ENCODE assay signal across 8 mouse cellular contexts in the genomic region with DNA sequence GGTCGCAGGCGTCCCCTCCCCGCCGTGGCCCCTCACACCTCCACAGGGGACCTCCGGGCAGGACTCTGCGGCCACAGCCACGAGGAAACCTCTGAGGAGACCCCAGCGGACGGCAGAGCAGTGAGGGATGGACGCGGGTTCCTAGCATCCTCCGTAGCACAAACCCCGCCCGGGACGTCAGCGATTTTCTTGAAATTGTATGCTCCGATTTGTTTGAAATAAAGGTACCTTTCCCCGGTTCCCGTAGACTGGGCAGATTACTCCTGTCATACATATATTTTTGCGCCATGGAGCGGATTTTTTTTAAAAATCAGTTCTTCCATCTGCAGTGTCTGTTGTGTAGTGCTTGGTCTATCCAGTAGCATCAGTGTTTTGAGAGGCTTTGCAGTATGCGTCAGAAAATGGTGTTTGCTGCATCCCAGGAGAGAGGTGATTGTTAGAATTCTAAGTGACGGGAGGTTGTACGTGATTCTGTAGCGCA. TPM values are rescaled to one million over a fixed set of nuclear protein-coding genes. Genes with fewer than 3 reads are reported as not detected.
DNase-seq lines count a peak whose midpoint lies in the region; ATAC-seq and TF ChIP-seq lines count a peak whose summit lies in the region.

No protein-coding gene starts in this region.

- TF ChIP-seq CTCF in C2C12 (IDR thresholded peaks at IDR 0.05; ENCODE audit: control insufficient read depth, insufficient read depth, insufficient read length): no peak

- DNase-seq in heart, postnatal 4 days: no peak
- peak; percentile 4 for DNase-seq in c-Kit-negative CD71-positive TER-119-positive erythroid progenitor cells, embryonic 14.5 days (ENCODE audit: low read depth, low spot score)
- DNase-seq in gastrocnemius, adult 18-20 months (ENCODE audit: low spot score): no peak
- DNase-seq in gastrocnemius, adult 8-10 months (ENCODE audit: low spot score in 2 of 2): no peak

- peak overlapping the region; percentile 65 to 83 for H3K4me3 ChIP-seq in heart, embryonic 14.5 days (ENCODE audit: control insufficient read depth in 1 of 2, insufficient read depth in 1 of 2, low read depth in 1 of 2, low read length in 2 of 2)
- H3K4me3 ChIP-seq in C2C12 (ENCODE audit: insufficient read depth, poor library complexity, severe bottlenecking): peak overlapping the region; percentile 91
- H3K4me3 ChIP-seq in hindbrain, embryonic 16.5 days (ENCODE audit: low read length): peak overlapping the region; percentile 98
- H3K4me3 ChIP-seq in midbrain, embryonic 12.5 days: peak overlapping the region; percentile 92

- peaks cover 31% of the 10 kb centered on the region for H3K36me3 ChIP-seq in heart, embryonic 14.5 days (ENCODE audit: control insufficient read depth, insufficient read depth, low read length)
- peaks cover 34% of the 10 kb centered on the region for H3K36me3 ChIP-seq in C2C12 (ENCODE audit: control insufficient read depth, insufficient read depth)
- peaks cover 6% of the 10 kb centered on the region; the same call in 1 of the 2 replicates for H3K36me3 ChIP-seq in hindbrain, embryonic 16.5 days (ENCODE audit: control insufficient read depth, insufficient read depth, low read length)
- H3K36me3 ChIP-seq in midbrain, embryonic 12.5 days: peaks cover 24% of the 10 kb centered on the region

- no peaks in the 10 kb centered on the region for H3K4me1 ChIP-seq in heart, embryonic 14.5 days (ENCODE audit: control insufficient read depth in 2 of 2, insufficient read depth in 2 of 2, low read length in 2 of 2)
- peaks cover 12% of the 10 kb centered on the region for H3K4me1 ChIP-seq in hindbrain, embryonic 16.5 days (ENCODE audit: control insufficient read depth, insufficient read depth, low read depth, low read length)
- H3K4me1 ChIP-seq in midbrain, embryonic 12.5 days: peaks cover 7% of the 10 kb centered on the region

- H3K9ac ChIP-seq in heart, embryonic 14.5 days (ENCODE audit: low read length): peak overlapping the region; percentile 90
- peak overlapping the region; percentile 99 for H3K9ac ChIP-seq in hindbrain, embryonic 16.5 days (ENCODE audit: low read depth, low read length)
- H3K9ac ChIP-seq in midbrain, embryonic 12.5 days (replicated peaks): peak overlapping the region; percentile 95

- H3K79me3 ChIP-seq in C2C12 (ENCODE audit: low read depth): peaks cover 18% of the 10 kb centered on the region

- peak; percentile 70 for ATAC-seq in heart, embryonic 14.5 days (ENCODE audit: insufficient number of reproducible peaks, insufficient read depth, low FRiP score, low read depth)
- ATAC-seq in hindbrain, embryonic 16.5 days: peak; percentile 88
- peak; percentile 86 for ATAC-seq in midbrain, embryonic 12.5 days (ENCODE audit: low FRiP score, low read depth)

- peak overlapping the region; percentile 91 for H3ac ChIP-seq in C2C12 (ENCODE audit: control insufficient read depth, insufficient read length, low read depth)

- peak overlapping the region in 1 of 2 experiments; percentile 82; a peak in 2 of 4 replicates for H3K27ac ChIP-seq in heart, embryonic 14.5 days (replicated peaks in 1 of 2; ENCODE audit: control insufficient read depth in 1 of 2, insufficient read depth in 1 of 2, low read depth in 2 of 2, low read length in 2 of 2)
- H3K27ac ChIP-seq in hindbrain, embryonic 16.5 days (ENCODE audit: low read depth, low read length): peak overlapping the region; percentile 93
- peak overlapping the region; percentile 92 for H3K27ac ChIP-seq in midbrain, embryonic 12.5 days (replicated peaks)

- H3K79me2 ChIP-seq in C2C12 (ENCODE audit: control insufficient read depth, insufficient read depth): peaks cover 25% of the 10 kb centered on the region

- no peaks in the 10 kb centered on the region for H3K9me3 ChIP-seq in heart, embryonic 14.5 days (ENCODE audit: control insufficient read depth, low read length)
- H3K9me3 ChIP-seq in hindbrain, embryonic 16.5 days (ENCODE audit: control insufficient read depth, low read length): no peaks in the 10 kb centered on the region
- no peaks in the 10 kb centered on the region for H3K9me3 ChIP-seq in midbrain, embryonic 12.5 days

- under 1% methylated on average over 25 of the region's 25 CpGs for WGBS in heart, embryonic 14.5 days
- WGBS in hindbrain, embryonic 16.5 days: under 1% methylated on average over 25 of the region's 25 CpGs
- WGBS in midbrain, embryonic 12.5 days: under 1% methylated on average over 25 of the region's 25 CpGs

- peak overlapping the region; percentile 84 for H3K4me2 ChIP-seq in heart, embryonic 14.5 days (ENCODE audit: low read length)
- peak overlapping the region; percentile 81 for H3K4me2 ChIP-seq in hindbrain, embryonic 16.5 days (ENCODE audit: low read length)
- peak overlapping the region; percentile 63 for H3K4me2 ChIP-seq in midbrain, embryonic 12.5 days (replicated peaks)

- no peaks in the 10 kb centered on the region for H3K27me3 ChIP-seq in heart, embryonic 14.5 days (ENCODE audit: control insufficient read depth, insufficient read depth, low read length)
- H3K27me3 ChIP-seq in C2C12 (ENCODE audit: control insufficient read depth, insufficient read depth, insufficient read length): no peaks in the 10 kb centered on the region
- H3K27me3 ChIP-seq in hindbrain, embryonic 16.5 days (replicated peaks; ENCODE audit: control insufficient read depth, insufficient read depth, low read length): no peaks in the 10 kb centered on the region
- no peaks in the 10 kb centered on the region for H3K27me3 ChIP-seq in midbrain, embryonic 12.5 days

TF ChIP-seq in C2C12, 6 proteins besides CTCF, POLR2A, EP300 and RAD21:
- TF ChIP-seq MAX (IDR thresholded peaks at IDR 0.05) (peak; percentile 2), FOSL1 (IDR thresholded peaks at IDR 0.05; ENCODE audit: insufficient read depth, low read length, poor library complexity, severe bottlenecking) (no peak)

RNA-seq across cellular contexts. Expression of a gene that starts 0.4 kb away (rescaled TPM):
- 6.7 and 8.4 TPM in 2 replicates for polyA plus RNA-seq in heart, embryonic 14.5 days (2014; fragmentation: Nextera tagmentation; extraction: Ambion mirVana)
- total RNA-seq in heart, postnatal 4 days (2021): 10 to 100 TPM in 1 of 2 experiments, 1 to 10 TPM in 1; 8.6 to 10.1 TPM
- polyA plus RNA-seq in C2C12 (2012; fragmentation: generic; extraction: Trizol): 7.1 TPM
- 11.6 and 13.2 TPM in 2 replicates for polyA plus RNA-seq in hindbrain, embryonic 16.5 days (2015; fragmentation: Nextera tagmentation; extraction: Ambion mirVana)
- polyA plus RNA-seq in midbrain, embryonic 12.5 days (2016; fragmentation: Nextera tagmentation; extraction: Ambion mirVana): 15.2 and 18.1 TPM in 2 replicates
- total RNA-seq in gastrocnemius, adult 18-20 months (2021): 1 to 10 TPM; 2.8 TPM
- total RNA-seq in gastrocnemius, adult 8-10 months (2022): 1 to 10 TPM; 1.7 to 3.8 (median 2.7) TPM
